Mouse (Mus musculus): ENCODE results near the gene Hist1h4c.

Gene Hist1h4c

GRCm38 (mm10) chr13:23696061-23696474 lies 2.2 kb downstream of the Hist1h4c start:
- no peak for DNase-seq (ENCODE audit: low spot score in 2 of 2)

GRCm38 (mm10) chr13:23695514-23695913 lies 2.7 kb downstream of the Hist1h4c start, which contains the start of gene Hist1h1t:
TSS of gene Hist1h1t (plus strand) at chr13:23695814.
- DNase-seq (ENCODE audit: low spot score in 2 of 2): no peak

GRCm38 (mm10) chr13:23694956-23695355 lies 3.3 kb downstream of the Hist1h4c start:
- DNase-seq (ENCODE audit: low spot score in 2 of 2): no peak

- DNase-seq (ENCODE audit: low spot score in 2 of 2): no peak
These were observed 4.3 kb downstream of the Hist1h4c start for GRCm38 (mm10) chr13:23693856-23694440.

GRCm38 (mm10) chr13:23689459-23689858 lies 8.8 kb downstream of the Hist1h4c start:
- DNase-seq (ENCODE audit: low spot score in 2 of 2): peak in 1 of 2 experiments; percentile 1

GRCm38 (mm10) chr13:23688956-23689355 lies 9.3 kb downstream of the Hist1h4c start:
- DNase-seq (ENCODE audit: low spot score in 2 of 2): peak in 1 of 2 experiments; percentile 1

- DNase-seq (ENCODE audit: low spot score in 2 of 2): peak in 1 of 2 experiments; percentile 9
These were observed 10.3 kb downstream of the Hist1h4c start for GRCm38 (mm10) chr13:23687907-23688306.

- peak in 1 of 2 experiments; percentile 4 for DNase-seq (ENCODE audit: low spot score in 2 of 2)
These were observed 11.1 kb downstream of the Hist1h4c start for GRCm38 (mm10) chr13:23687181-23687580.

GRCm38 (mm10) chr13:23685966-23686365 lies 12.3 kb downstream of the Hist1h4c start:
- DNase-seq (ENCODE audit: low spot score in 2 of 2): peak in 1 of 2 experiments; percentile 15

GRCm38 (mm10) chr13:23685121-23685861 lies 13.0 kb downstream of the Hist1h4c start:
- DNase-seq (ENCODE audit: low spot score in 2 of 2): no peak

GRCm38 (mm10) chr13:23684295-23684945 lies 13.8 kb downstream of the Hist1h4c start:
- peak; percentile 54 to 63 for DNase-seq (ENCODE audit: low spot score in 2 of 2)

- DNase-seq (ENCODE audit: low spot score in 2 of 2): peak; percentile 85 to 94
These were observed 14.4 kb downstream of the Hist1h4c start, which contains the start of the genes Hist1h2ac and Hist1h2bc for GRCm38 (mm10) chr13:23683755-23684281. TSS of gene Hist1h2ac (minus strand) at chr13:23683948. TSS of gene Hist1h2bc (plus strand) at chr13:23684199.

GRCm38 (mm10) chr13:23682947-23683754 lies 15.1 kb downstream of the Hist1h4c start:
- peak in 1 of 2 experiments; percentile 19 for DNase-seq (ENCODE audit: low spot score in 2 of 2)

- no peak for DNase-seq (ENCODE audit: low spot score in 2 of 2)
These were observed 15.7 kb downstream of the Hist1h4c start for GRCm38 (mm10) chr13:23682623-23682946.

- no peak for DNase-seq (ENCODE audit: low spot score in 2 of 2)
These were observed 16.2 kb downstream of the Hist1h4c start for GRCm38 (mm10) chr13:23681990-23682582.

- no peak for DNase-seq (ENCODE audit: low spot score in 2 of 2)
These were observed 35.7 kb downstream of the Hist1h4c start for GRCm38 (mm10) chr13:23662536-23662935.

- no peak for DNase-seq (ENCODE audit: low spot score in 2 of 2)
These were observed 38.5 kb downstream of the Hist1h4c start for GRCm38 (mm10) chr13:23659636-23660366.
